35 mouse cellular contexts compared by ENCODE assay signal in the genomic region with DNA sequence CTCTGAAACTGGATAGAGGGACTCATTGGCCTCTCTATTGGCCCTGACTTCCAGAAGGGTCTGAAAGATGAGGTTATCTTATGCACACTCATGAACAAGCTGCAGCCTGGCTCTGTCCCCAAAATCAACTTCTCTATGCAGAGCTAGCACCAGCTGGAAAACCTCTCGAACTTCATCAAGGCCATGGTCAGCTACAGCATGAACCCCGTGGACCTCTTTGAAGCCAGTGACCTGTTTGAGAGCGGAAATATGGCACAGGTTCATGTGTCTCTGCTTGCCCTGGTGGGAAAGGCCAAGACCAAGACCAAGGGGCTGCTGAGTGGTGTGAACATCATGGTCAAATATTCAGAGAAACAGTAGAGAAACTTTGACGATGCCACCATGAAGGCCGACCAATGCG. TPM values are rescaled to one million over a fixed set of nuclear protein-coding genes. Genes with fewer than 3 reads are reported as not detected.
"Had no signal": no experiment of that assay in that cellular context is flagged by ENCODE, and none has a peak within 500 bp of the region (broad histone marks: within the 10 kb centered on the region; RNA-seq: fewer than 3 reads in every experiment).

No protein-coding gene starts in this region.

- ATAC-seq: hindbrain, embryonic 16.5 days; hindbrain, postnatal 0 days; inflammation-experienced regulatory T-cells, adult 6 months; intestine, embryonic 15.5 days had no signal

- H3K4me1 ChIP-seq: heart, embryonic 12.5 days; heart, embryonic 13.5 days; heart, embryonic 15.5 days; hindbrain, embryonic 10.5 days; hindbrain, embryonic 12.5 days; hindbrain, embryonic 13.5 days; hindbrain, embryonic 15.5 days; intestine, embryonic 15.5 days; kidney, embryonic 15.5 days had no signal

- H3K9ac ChIP-seq: heart, embryonic 12.5 days; heart, embryonic 13.5 days; heart, embryonic 15.5 days; hindbrain, embryonic 12.5 days; hindbrain, embryonic 13.5 days; hindbrain, embryonic 14.5 days; hindbrain, embryonic 15.5 days; intestine, embryonic 15.5 days; kidney, embryonic 15.5 days had no signal

- H3K4me2 ChIP-seq: heart, embryonic 11.5 days; heart, embryonic 12.5 days; heart, embryonic 13.5 days; heart, embryonic 15.5 days; hindbrain, embryonic 12.5 days; hindbrain, embryonic 13.5 days; hindbrain, embryonic 14.5 days; hindbrain, embryonic 15.5 days; intestine, embryonic 15.5 days; kidney, embryonic 15.5 days had no signal

- DNase-seq: heart, adult 2 months; heart, postnatal 10 days; heart, postnatal 14 days; heart, postnatal 36 days; heart, postnatal 4 days; kidney, adult 11 months; kidney, adult 18-20 months; kidney, adult 2 months; kidney, adult 8-10 months; kidney, adult 9 months; kidney, postnatal 10 days; kidney, postnatal 14 days; kidney, postnatal 25 days; kidney, postnatal 36 days; kidney, postnatal 4 days; layer of hippocampus, adult 9-11 months; layer of hippocampus, postnatal 36 days had no signal

- H3K27me3 ChIP-seq: heart, embryonic 12.5 days; heart, embryonic 13.5 days; heart, embryonic 15.5 days; hindbrain, embryonic 12.5 days; hindbrain, embryonic 13.5 days; hindbrain, embryonic 15.5 days; intestine, embryonic 15.5 days; kidney, embryonic 15.5 days had no signal

- H3K9me3 ChIP-seq: heart, embryonic 12.5 days; heart, embryonic 13.5 days; heart, embryonic 15.5 days; hindbrain, embryonic 10.5 days; hindbrain, embryonic 12.5 days; hindbrain, embryonic 13.5 days; hindbrain, embryonic 15.5 days; intestine, embryonic 15.5 days; kidney, embryonic 15.5 days had no signal

- H3K27ac ChIP-seq: heart, adult 2 months; heart, embryonic 13.5 days; heart, embryonic 15.5 days; hindbrain, embryonic 10.5 days; hindbrain, embryonic 12.5 days; hindbrain, embryonic 13.5 days; hindbrain, embryonic 14.5 days; hindbrain, embryonic 15.5 days; hindbrain, postnatal 0 days; intestine, embryonic 15.5 days; kidney, embryonic 15.5 days; kidney, postnatal 0 days; layer of hippocampus, adult 2 months had no signal

- H3K36me3 ChIP-seq: heart, embryonic 12.5 days; heart, embryonic 13.5 days; heart, embryonic 15.5 days; hindbrain, embryonic 10.5 days; hindbrain, embryonic 12.5 days; hindbrain, embryonic 13.5 days; hindbrain, embryonic 15.5 days; intestine, embryonic 15.5 days; kidney, embryonic 15.5 days had no signal

- H3K4me3 ChIP-seq: heart, adult 2 months; heart, embryonic 12.5 days; heart, embryonic 13.5 days; heart, embryonic 15.5 days; hindbrain, embryonic 10.5 days; hindbrain, embryonic 12.5 days; hindbrain, embryonic 13.5 days; hindbrain, embryonic 15.5 days; intestine, embryonic 15.5 days; kidney, embryonic 15.5 days; layer of hippocampus, adult 2 months had no signal

RNA-seq across cellular contexts. Expression of a gene that starts 16.0 kb away (rescaled TPM):
- polyA plus RNA-seq: hindbrain, embryonic 10.5 days; hindbrain, embryonic 11.5 days; hindbrain, embryonic 12.5 days had no signal

RNA-seq across cellular contexts. Expression of a gene that starts 22.0 kb away (rescaled TPM):
- polyA plus RNA-seq: hindbrain, embryonic 10.5 days; kidney, embryonic 14.5 days had no signal
